Comparison of ENCODE assay signal across 8 mouse cellular contexts in genomic region chr4:57955544-57955958, GRCm38 (mm10). TPM values are rescaled to one million over a fixed set of nuclear protein-coding genes. Genes with fewer than 3 reads are reported as not detected.
DNase-seq lines count a peak whose midpoint lies in the region; ATAC-seq and TF ChIP-seq lines count a peak whose summit lies in the region.

No protein-coding gene starts in this region.

- no peak for TF ChIP-seq RAD21 in MEL (IDR thresholded peaks at IDR 0.05; ENCODE audit: low read depth, low read length)

- TF ChIP-seq EP300 in MEL (IDR thresholded peaks at IDR 0.05; ENCODE audit: low read depth in 1 of 2, low read length in 2 of 2), result no peak
- no peak for TF ChIP-seq EP300 in lung, postnatal 0 days (IDR thresholded peaks at IDR 0.05)

- peaks cover 15 to 23% of the 10 kb centered on the region in 2 experiments for H3K36me3 ChIP-seq in MEL (ENCODE audit: control insufficient read depth in 1 of 2, insufficient read depth in 2 of 2, low read length in 2 of 2)
- peaks cover 12% of the 10 kb centered on the region for H3K36me3 ChIP-seq in forebrain, embryonic 16.5 days (ENCODE audit: control insufficient read depth, insufficient read depth)
- H3K36me3 ChIP-seq in lung, postnatal 0 days (ENCODE audit: insufficient read depth, low read length), result peaks cover 13% of the 10 kb centered on the region; the same call in 1 of the 2 replicates

- H3K9me3 ChIP-seq in MEL (replicated peaks; ENCODE audit: insufficient read depth, low read length), result no peaks in the 10 kb centered on the region
- peaks cover 2% of the 10 kb centered on the region; the same call in 1 of the 2 replicates for H3K9me3 ChIP-seq in forebrain, embryonic 16.5 days (ENCODE audit: control insufficient read depth, low read length)
- no peaks in the 10 kb centered on the region for H3K9me3 ChIP-seq in lung, postnatal 0 days (ENCODE audit: low read length)

- H3K27me3 ChIP-seq in MEL (ENCODE audit: control insufficient read depth in 1 of 2, insufficient read depth in 2 of 2, low read length in 2 of 2), result no peaks in the 10 kb centered on the region
- H3K27me3 ChIP-seq in forebrain, embryonic 16.5 days (replicated peaks; ENCODE audit: control insufficient read depth, insufficient read depth, low read length), result no peaks in the 10 kb centered on the region
- H3K27me3 ChIP-seq in lung, postnatal 0 days (replicated peaks; ENCODE audit: insufficient read depth, low read length), result no peaks in the 10 kb centered on the region

- DNase-seq in MEL (ENCODE audit: low read depth, low spot score), result peak; percentile 85
- peak; percentile 52 for DNase-seq in c-Kit-positive CD71-negative TER-119-negative erythroid progenitor cells, embryonic 14.5 days (ENCODE audit: low read depth)
- DNase-seq in heart, postnatal 36 days, result peak; percentile 58 to 69
- DNase-seq in layer of hippocampus, adult 8-10 months (ENCODE audit: low spot score in 2 of 2), result peak; percentile 32 to 53
- peak; percentile 84 for DNase-seq in lung, postnatal 0 days (ENCODE audit: low spot score)
- DNase-seq in right cerebral cortex, postnatal 10 days (ENCODE audit: low spot score in 2 of 2), result peak; percentile 70 to 72
- DNase-seq in urinary bladder, postnatal 14 days (ENCODE audit: low spot score), result peak; percentile 83

- peak overlapping the region; percentile 84 to 93 for H3K4me3 ChIP-seq in MEL (ENCODE audit: control insufficient read depth in 1 of 2, insufficient read depth in 1 of 2, low read depth in 2 of 2, low read length in 2 of 2)
- H3K4me3 ChIP-seq in forebrain, embryonic 16.5 days (replicated peaks; ENCODE audit: low read length), result peak overlapping the region; percentile 55
- H3K4me3 ChIP-seq in lung, postnatal 0 days (ENCODE audit: low read depth, low read length), result peak overlapping the region; percentile 86

- ATAC-seq in forebrain, embryonic 16.5 days, result peak; percentile 21; the same call in 1 of the 2 replicates
- peak; percentile 6; the same call in 1 of the 2 replicates for ATAC-seq in lung, postnatal 0 days

- peaks cover 46% of the 10 kb centered on the region for H3K79me2 ChIP-seq in MEL (ENCODE audit: control insufficient read depth, insufficient read depth, low read length, poor library complexity)

- TF ChIP-seq POLR2A in MEL (IDR thresholded peaks at IDR 0.05; ENCODE audit: control insufficient read depth in 1 of 2, insufficient read depth in 1 of 2, low read depth in 1 of 2, low read length in 2 of 2, poor library complexity in 1 of 2), result no peak; a peak in 1 of 4 replicates

- intact Hi-C loops in heart, postnatal 36 days (cut with DNase I), result loop anchor here (5.0 to 10.0 kb wide), 2 partner anchors 127 to 1049 kb away; partner anchors contain the start of gene Gm20503

- H3K4me1 ChIP-seq in MEL (ENCODE audit: control insufficient read depth in 1 of 2, insufficient read depth in 2 of 2, low read length in 2 of 2), result peaks cover 3 to 15% of the 10 kb centered on the region in 2 experiments
- H3K4me1 ChIP-seq in forebrain, embryonic 16.5 days (replicated peaks; ENCODE audit: control insufficient read depth, insufficient read depth, low read length), result peaks cover 25% of the 10 kb centered on the region
- peaks cover 13% of the 10 kb centered on the region; the same call in 1 of the 2 replicates for H3K4me1 ChIP-seq in lung, postnatal 0 days (ENCODE audit: insufficient read depth, low read depth, low read length)

- H3K27ac ChIP-seq in MEL (ENCODE audit: control insufficient read depth, low read depth, low read length), result peak overlapping the region; percentile 72
- H3K27ac ChIP-seq in forebrain, embryonic 16.5 days (ENCODE audit: low read length), result peak overlapping the region; percentile 59
- peak overlapping the region; percentile 97 for H3K27ac ChIP-seq in lung, postnatal 0 days (ENCODE audit: low read length)

- TF ChIP-seq CTCF in MEL (IDR thresholded peaks at IDR 0.05 in 2 of 3, conservative IDR thresholded peaks at IDR 0.05 in 1 of 3; ENCODE audit: control insufficient read depth in 1 of 3, insufficient read depth in 1 of 3, low read depth in 2 of 3, low read length in 3 of 3, poor library complexity in 1 of 3, severe bottlenecking in 1 of 3), result no peak
- TF ChIP-seq CTCF in lung, postnatal 0 days (IDR thresholded peaks at IDR 0.05), result peak; percentile 28

- under 1% methylated on average over 25 of the region's 25 CpGs for WGBS in forebrain, embryonic 16.5 days
- under 1% methylated on average over 25 of the region's 25 CpGs for WGBS in lung, postnatal 0 days

- H3K9ac ChIP-seq in MEL (ENCODE audit: control insufficient read depth, low read depth, low read length, poor library complexity, severe bottlenecking), result peak overlapping the region; percentile 86
- peak overlapping the region; percentile 70 for H3K9ac ChIP-seq in forebrain, embryonic 16.5 days (replicated peaks; ENCODE audit: low read depth, low read length)
- peak overlapping the region; percentile 72 for H3K9ac ChIP-seq in lung, postnatal 0 days (replicated peaks; ENCODE audit: low read depth)

- H3K4me2 ChIP-seq in forebrain, embryonic 16.5 days (ENCODE audit: low read length), result peak overlapping the region; percentile 85
- peak overlapping the region; percentile 75 for H3K4me2 ChIP-seq in lung, postnatal 0 days (replicated peaks; ENCODE audit: low read depth, low read length)

TF ChIP-seq in MEL, 35 proteins besides CTCF, POLR2A, EP300 and RAD21:
- no peak for TF ChIP-seq CHD1 (IDR thresholded peaks at IDR 0.05; ENCODE audit: low read depth, low read length)
- peak; percentile 15; the same call in 1 of the 2 replicates for TF ChIP-seq GABPA (IDR thresholded peaks at IDR 0.05; ENCODE audit: low read depth, low read length)
- no peak for TF ChIP-seq ZNF384 (IDR thresholded peaks at IDR 0.05; ENCODE audit: low read depth, low read length)
- TF ChIP-seq TBP (IDR thresholded peaks at IDR 0.05; ENCODE audit: low read depth, low read length), result peak; percentile 44; the same call in 1 of the 2 replicates
- 0 out of 2 replicates have a peak, but pooled peaks have one; percentile 5 for TF ChIP-seq TCF12 (IDR thresholded peaks at IDR 0.05; ENCODE audit: low read depth, low read length)
- TF ChIP-seq MAZ (IDR thresholded peaks at IDR 0.05; ENCODE audit: low read depth, low read length), result no peak
- peak; percentile 48; the same call in 1 of the 2 replicates for TF ChIP-seq HCFC1 (IDR thresholded peaks at IDR 0.05; ENCODE audit: low read depth, low read length)
- peak; percentile 52; the same call in 1 of the 2 replicates for TF ChIP-seq UBTF (IDR thresholded peaks at IDR 0.05; ENCODE audit: borderline replicate concordance, insufficient read depth, low read depth, low read length)

RNA-seq across cellular contexts. Expression of gene Txn1, which starts 0.7 kb away (rescaled TPM):
- 366 and 487 TPM in 2 replicates for total RNA-seq in MEL (2012; rRNA removed)
- polyA plus RNA-seq in MEL (2012; ENCODE audit: insufficient read depth in 1 of 2, insufficient read length in 2 of 2, low read depth in 1 of 2, low replicate concordance in 2 of 2, missing spikeins in 1 of 2), result 100 to 1,000 TPM in 1 of 2 experiments, not detected in 1; 395 TPM
- polyA plus RNA-seq in forebrain, embryonic 16.5 days (2015; fragmentation: Nextera tagmentation; extraction: Ambion mirVana), result 261 and 274 TPM in 2 replicates
- total RNA-seq in heart, postnatal 36 days (2021), result 100 to 1,000 TPM; 121 to 131 TPM
- total RNA-seq in layer of hippocampus, adult 8-10 months (2022), result 10 to 100 TPM; 85.4 to 95.3 (median 92.5) TPM
- polyA plus RNA-seq in lung, postnatal 0 days (2015; fragmentation: Nextera tagmentation; extraction: Ambion mirVana), result 380 and 393 TPM in 2 replicates

RNA-seq across cellular contexts. Expression of gene D630039A03Rik, which starts 39.5 kb away (rescaled TPM):
- not detected in 2 replicates for total RNA-seq in MEL (2012; rRNA removed)
- not detected for polyA plus RNA-seq in MEL (2012; ENCODE audit: insufficient read depth in 1 of 2, insufficient read length in 2 of 2, low read depth in 1 of 2, low replicate concordance in 2 of 2, missing spikeins in 1 of 2)
- not detected in 2 replicates for polyA plus RNA-seq in forebrain, embryonic 16.5 days (2015; fragmentation: Nextera tagmentation; extraction: Ambion mirVana)
- total RNA-seq in heart, postnatal 36 days (2021), result under 1 TPM; 0.30 to 0.31 TPM
- total RNA-seq in layer of hippocampus, adult 8-10 months (2022), result under 1 TPM; 0.13 to 0.33 (median 0.20) TPM
- 2.7 and 3.0 TPM in 2 replicates for polyA plus RNA-seq in lung, postnatal 0 days (2015; fragmentation: Nextera tagmentation; extraction: Ambion mirVana)

RNA-seq across cellular contexts. Expression of gene Txndc8, which starts 53.4 kb away (rescaled TPM):
- not detected in 2 replicates for total RNA-seq in MEL (2012; rRNA removed)
- polyA plus RNA-seq in MEL (2012; ENCODE audit: insufficient read depth in 1 of 2, insufficient read length in 2 of 2, low read depth in 1 of 2, low replicate concordance in 2 of 2, missing spikeins in 1 of 2), result not detected
- polyA plus RNA-seq in forebrain, embryonic 16.5 days (2015; fragmentation: Nextera tagmentation; extraction: Ambion mirVana), result not detected in 2 replicates
- total RNA-seq in heart, postnatal 36 days (2021), result not detected
- not detected for total RNA-seq in layer of hippocampus, adult 8-10 months (2022)
- polyA plus RNA-seq in lung, postnatal 0 days (2015; fragmentation: Nextera tagmentation; extraction: Ambion mirVana), result not detected in 2 replicates

Comparison
In these comparisons a context has a peak if more than half of its experiments do, and no peak if none do; other contexts are left out.
1. Peak in every context shown above with its lines: DNase-seq, ATAC-seq, H3K4me3 ChIP-seq and H3K27ac ChIP-seq.